Mouse (Mus musculus): ENCODE measurements around the gene Hpse2. TPM values are rescaled to one million over a fixed set of nuclear protein-coding genes. Genes with fewer than 3 reads are reported as not detected.

Hpse2 gene
- total RNA-seq, 2 experiments from 2014 or later = not detected

GRCm38 (mm10) chr19:43193562-43193961 lies 194.6 kb downstream of the Hpse2 start:
- ATAC-seq (replicated peaks; ENCODE audit: low FRiP score, low TSS enrichment, poor library complexity, severe bottlenecking) = no peak

- no peak for ATAC-seq (replicated peaks; ENCODE audit: low FRiP score, low TSS enrichment, poor library complexity, severe bottlenecking)
Observed at GRCm38 (mm10) chr19:43175437-43175965, 212.7 kb downstream of the Hpse2 start.

- ATAC-seq (replicated peaks; ENCODE audit: low FRiP score, low TSS enrichment, poor library complexity, severe bottlenecking) = no peak
Observed at GRCm38 (mm10) chr19:43174812-43175211, 213.3 kb downstream of the Hpse2 start.

GRCm38 (mm10) chr19:43156085-43156484 lies 232.1 kb downstream of the Hpse2 start:
- no peak for ATAC-seq (replicated peaks; ENCODE audit: low FRiP score, low TSS enrichment, poor library complexity, severe bottlenecking)

GRCm38 (mm10) chr19:43155582-43155981 lies 232.6 kb downstream of the Hpse2 start:
- ATAC-seq (replicated peaks; ENCODE audit: low FRiP score, low TSS enrichment, poor library complexity, severe bottlenecking) = no peak

- no peak for ATAC-seq (replicated peaks; ENCODE audit: low FRiP score, low TSS enrichment, poor library complexity, severe bottlenecking)
Observed at GRCm38 (mm10) chr19:43147901-43148300, 240.3 kb downstream of the Hpse2 start.

GRCm38 (mm10) chr19:43146820-43147219 lies 241.3 kb downstream of the Hpse2 start:
- no peak for ATAC-seq (replicated peaks; ENCODE audit: low FRiP score, low TSS enrichment, poor library complexity, severe bottlenecking)

- ATAC-seq (replicated peaks; ENCODE audit: low FRiP score, low TSS enrichment, poor library complexity, severe bottlenecking) = no peak
Observed at GRCm38 (mm10) chr19:43141646-43142045, 246.5 kb downstream of the Hpse2 start.

GRCm38 (mm10) chr19:43109796-43110195 lies 278.4 kb downstream of the Hpse2 start:
- no peak for ATAC-seq (replicated peaks; ENCODE audit: low FRiP score, low TSS enrichment, poor library complexity, severe bottlenecking)

- no peak for ATAC-seq (replicated peaks; ENCODE audit: low FRiP score, low TSS enrichment, poor library complexity, severe bottlenecking)
Observed at GRCm38 (mm10) chr19:43096915-43097314, 291.2 kb downstream of the Hpse2 start.

- no peak for ATAC-seq (replicated peaks; ENCODE audit: low FRiP score, low TSS enrichment, poor library complexity, severe bottlenecking)
Observed at GRCm38 (mm10) chr19:43087216-43087615, 300.9 kb downstream of the Hpse2 start.

- ATAC-seq (replicated peaks; ENCODE audit: low FRiP score, low TSS enrichment, poor library complexity, severe bottlenecking) = no peak
Observed at GRCm38 (mm10) chr19:43064155-43064554, 324.0 kb downstream of the Hpse2 start.

GRCm38 (mm10) chr19:43044506-43044905 lies 343.6 kb downstream of the Hpse2 start:
- no peak for ATAC-seq (replicated peaks; ENCODE audit: low FRiP score, low TSS enrichment, poor library complexity, severe bottlenecking)

GRCm38 (mm10) chr19:43042721-43043120 lies 345.4 kb downstream of the Hpse2 start:
- ATAC-seq (replicated peaks; ENCODE audit: low FRiP score, low TSS enrichment, poor library complexity, severe bottlenecking) = no peak

GRCm38 (mm10) chr19:43042211-43042610 lies 345.9 kb downstream of the Hpse2 start:
- ATAC-seq (replicated peaks; ENCODE audit: low FRiP score, low TSS enrichment, poor library complexity, severe bottlenecking) = no peak

GRCm38 (mm10) chr19:43036381-43036780 lies 351.8 kb downstream of the Hpse2 start:
- ATAC-seq (replicated peaks; ENCODE audit: low FRiP score, low TSS enrichment, poor library complexity, severe bottlenecking) = no peak

GRCm38 (mm10) chr19:43027305-43027704 lies 360.9 kb downstream of the Hpse2 start:
- no peak for ATAC-seq (replicated peaks; ENCODE audit: low FRiP score, low TSS enrichment, poor library complexity, severe bottlenecking)

- no peak for ATAC-seq (replicated peaks; ENCODE audit: low FRiP score, low TSS enrichment, poor library complexity, severe bottlenecking)
Observed at GRCm38 (mm10) chr19:43022611-43023173, 365.5 kb downstream of the Hpse2 start.

GRCm38 (mm10) chr19:43018792-43019191 lies 369.4 kb downstream of the Hpse2 start:
- ATAC-seq (replicated peaks; ENCODE audit: low FRiP score, low TSS enrichment, poor library complexity, severe bottlenecking) = no peak

GRCm38 (mm10) chr19:42996406-42996805 lies 391.7 kb downstream of the Hpse2 start:
- no peak for ATAC-seq (replicated peaks; ENCODE audit: low FRiP score, low TSS enrichment, poor library complexity, severe bottlenecking)

GRCm38 (mm10) chr19:42988833-42989232 lies 399.3 kb downstream of the Hpse2 start:
- ATAC-seq (replicated peaks; ENCODE audit: low FRiP score, low TSS enrichment, poor library complexity, severe bottlenecking) = no peak

- no peak for ATAC-seq (replicated peaks; ENCODE audit: low FRiP score, low TSS enrichment, poor library complexity, severe bottlenecking)
Observed at GRCm38 (mm10) chr19:42986315-42986701, 401.8 kb downstream of the Hpse2 start.

Data from megakaryocyte-erythroid progenitor cell, adult 5-6 weeks (primary cell).